Mouse (Mus musculus): ENCODE results near the gene Rrp36. TPM values are rescaled to one million over a fixed set of nuclear protein-coding genes. Genes with fewer than 3 reads are reported as not detected.
A peak's percentile ranks its signal among the peaks of the same experiment; 100 is the strongest.

The Rrp36 gene
- polyA plus RNA-seq, 1 experiment from 2014 or later, result 36.5 TPM

DNA sequence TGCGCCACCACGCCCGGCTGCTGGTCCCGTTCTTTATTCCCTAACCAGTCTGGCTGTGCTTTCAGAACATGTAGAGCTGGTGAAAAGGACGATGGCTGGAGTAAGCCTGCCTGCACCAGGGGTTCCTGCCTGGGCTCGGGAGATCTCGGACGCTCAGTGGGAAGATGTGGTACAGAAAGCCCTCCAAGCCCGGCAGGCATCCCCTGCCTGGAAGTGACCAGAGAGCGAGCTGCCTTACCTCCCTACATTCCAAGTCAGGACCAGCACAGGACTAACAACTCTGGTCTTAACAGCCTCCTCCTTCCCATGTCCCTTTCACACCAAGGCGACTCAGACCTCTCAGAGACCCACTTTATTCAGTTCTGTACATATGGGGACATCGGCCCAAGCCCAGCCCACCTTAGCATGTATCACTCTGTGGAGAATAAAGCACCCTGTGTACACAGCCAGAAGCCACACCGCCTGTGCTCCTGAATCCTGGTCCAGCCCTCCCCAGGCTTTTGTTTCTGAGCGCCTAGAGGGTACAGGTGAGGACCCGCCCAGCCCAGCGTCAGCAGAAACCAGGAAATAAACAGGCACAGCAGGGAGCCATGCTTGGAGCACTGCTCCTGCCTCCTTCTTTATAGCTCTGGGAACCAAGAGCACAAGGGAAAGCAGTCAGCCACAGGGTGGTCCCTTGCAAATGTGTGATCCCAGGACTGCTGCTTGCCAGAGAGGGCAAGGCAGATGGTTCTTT is 8.7 kb upstream of the Rrp36 start:
- no peak for ATAC-seq (ENCODE audit: insufficient number of reproducible peaks, low FRiP score)
- 87% methylated on average over 16 of the region's 16 CpGs for WGBS

DNA sequence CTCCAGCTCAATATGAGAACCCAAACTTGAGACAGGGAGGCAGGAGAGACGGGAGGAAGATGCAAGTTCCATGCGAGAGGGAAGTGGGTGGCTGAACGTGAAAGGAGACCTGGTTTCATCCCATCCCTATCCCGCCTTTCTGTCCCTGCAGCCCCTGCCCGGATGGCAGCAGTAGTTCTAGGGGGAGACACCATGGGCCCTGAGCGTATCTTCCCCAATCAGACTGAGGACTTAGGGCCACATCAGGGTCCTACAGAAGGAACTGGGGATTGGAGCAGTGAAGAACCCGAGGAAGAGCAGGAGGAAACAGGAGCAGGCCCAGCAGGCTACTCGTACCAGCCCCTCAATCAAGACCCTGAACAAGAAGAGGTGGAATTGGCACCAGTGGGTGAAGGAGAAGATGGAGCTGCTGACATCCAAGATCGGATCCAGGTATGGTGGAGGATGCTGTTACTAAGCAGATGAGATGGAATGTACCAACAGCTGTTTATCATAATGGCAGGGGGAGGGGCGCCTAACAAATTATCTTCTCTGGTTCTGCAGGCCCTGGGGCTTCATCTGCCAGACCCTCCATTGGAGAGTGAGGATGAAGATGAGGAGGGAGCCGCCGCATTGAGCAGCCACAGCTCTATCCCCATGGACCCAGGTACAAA is 7.4 kb upstream of the Rrp36 start:
- H3K36me3 ChIP-seq, result peaks cover 60% of the 10 kb centered on the region
- H3K9ac ChIP-seq, result peak overlapping the region; percentile 79
- peaks cover 38% of the 10 kb centered on the region for H3K4me1 ChIP-seq (replicated peaks)
- WGBS, result 24% methylated on average over 12 of the region's 12 CpGs
- no peak for ATAC-seq (ENCODE audit: insufficient number of reproducible peaks, low FRiP score)
- peak overlapping the region; percentile 92 for H3K4me2 ChIP-seq
- peak overlapping the region; percentile 81 for H3K4me3 ChIP-seq
- H3K27ac ChIP-seq (ENCODE audit: poor library complexity, severe bottlenecking), result no peak overlapping the region
- H3K9me3 ChIP-seq (replicated peaks), result no peaks in the 10 kb centered on the region
- H3K27me3 ChIP-seq (replicated peaks), result no peaks in the 10 kb centered on the region

More for the DNA sequence above, 8.7 kb upstream of the Rrp36 start:
- Histone ChIP-seq H3K4me3 (no peak overlapping the region), H3K36me3 (peaks cover 60% of the 10 kb centered on the region), H3K27ac (ENCODE audit: poor library complexity, severe bottlenecking) (no peak overlapping the region), H3K9me3 (replicated peaks) (no peaks in the 10 kb centered on the region), H3K27me3 (replicated peaks) (no peaks in the 10 kb centered on the region), H3K9ac (no peak overlapping the region), H3K4me2 (no peak overlapping the region), H3K4me1 (replicated peaks) (peaks cover 35% of the 10 kb centered on the region)

DNA sequence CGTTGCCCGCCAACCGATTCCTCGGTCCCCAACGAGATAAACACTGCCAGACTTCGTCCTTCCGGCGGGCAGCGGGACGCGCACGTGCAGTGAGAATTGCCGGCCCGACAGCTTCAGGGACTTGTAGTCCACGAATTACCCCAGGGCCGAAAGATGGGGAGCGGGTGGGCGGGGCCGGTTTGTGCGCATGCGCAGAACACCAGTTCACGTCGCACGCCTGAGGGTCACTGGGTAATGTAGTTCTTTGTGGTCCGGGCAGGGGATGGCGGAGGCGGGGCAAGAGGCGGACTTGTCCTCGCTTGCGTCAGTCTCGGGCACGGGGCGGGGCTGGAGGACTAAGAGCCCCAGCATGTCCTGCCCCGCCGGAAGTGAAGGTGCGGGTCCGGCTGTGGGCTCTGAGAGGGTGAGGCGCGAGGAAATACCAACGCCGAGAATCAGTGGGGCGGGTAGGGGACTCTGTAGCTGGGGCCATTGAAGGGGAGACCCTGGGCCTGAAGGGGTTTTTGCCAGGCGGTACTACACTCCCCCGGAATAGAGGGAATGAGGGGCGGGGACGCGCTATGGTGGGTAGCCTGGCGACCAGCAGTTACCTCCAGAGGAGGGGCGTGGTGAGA is 6.7 kb upstream of the Rrp36 start, which contains the start of gene Klhdc3:
Gene Klhdc3 (minus strand): TSS at position 155 of the 614 bp plus-strand sequence.
- Histone ChIP-seq H3K36me3 (peaks cover 60% of the 10 kb centered on the region), H3K4me3 (peak within 1 kb of the TSS; percentile 81), H3K9ac (peak within 1 kb of the TSS; percentile 84), H3K4me2 (peak within 1 kb of the TSS; percentile 92), H3K27ac (ENCODE audit: poor library complexity, severe bottlenecking) (peak within 1 kb of the TSS; percentile 94), H3K9me3 (replicated peaks) (no peaks in the 10 kb centered on the region), H3K4me1 (replicated peaks) (peaks cover 38% of the 10 kb centered on the region), H3K27me3 (replicated peaks) (no peaks in the 10 kb centered on the region)
- under 1% methylated on average over 49 of the region's 49 CpGs for WGBS
- peak; percentile 98 for ATAC-seq (ENCODE audit: insufficient number of reproducible peaks, low FRiP score)

DNA sequence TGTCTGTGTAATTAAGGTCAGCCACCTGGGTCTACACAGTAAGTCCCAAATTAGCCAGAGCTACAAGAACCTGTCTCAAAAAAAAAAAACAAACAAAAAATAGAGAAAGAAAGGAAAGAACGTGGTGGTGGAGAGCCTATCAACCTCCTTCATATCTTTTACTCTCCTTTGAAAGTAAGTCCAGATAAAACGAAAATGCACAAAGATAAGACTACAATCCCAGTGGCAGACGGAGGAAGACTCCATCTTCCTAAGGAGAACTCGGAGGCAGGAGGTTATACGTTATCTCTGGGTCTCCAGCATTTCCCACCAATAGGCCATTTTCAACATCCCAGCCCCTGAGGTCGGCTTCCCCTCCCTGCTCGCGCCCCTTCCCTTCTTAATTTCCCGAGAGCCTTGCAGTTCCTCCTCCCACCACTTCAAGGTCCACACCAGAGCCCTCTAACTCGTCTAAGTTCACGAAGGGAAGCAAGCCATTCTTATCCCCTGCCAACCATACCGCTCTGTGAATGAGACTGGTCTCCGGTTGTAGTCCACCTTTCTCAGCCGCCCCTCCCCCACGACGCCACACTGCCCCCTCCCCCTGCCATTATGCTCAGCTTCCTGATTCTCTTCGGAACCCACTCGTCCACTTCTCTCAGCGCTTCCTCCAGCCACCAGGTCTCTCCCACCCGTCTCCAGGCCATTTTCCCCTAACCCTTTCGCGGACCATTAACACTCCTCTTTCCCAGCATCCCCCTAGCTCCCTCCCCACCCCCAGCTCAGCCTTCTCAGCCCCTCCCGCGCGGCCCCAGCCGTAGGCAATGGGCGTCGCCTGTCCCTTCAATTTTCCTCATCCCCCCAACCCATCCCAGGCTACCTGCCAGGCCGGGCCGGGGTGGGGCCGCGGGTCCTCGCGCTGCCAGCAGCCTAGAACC is 5.9 kb upstream of the Rrp36 start:
- Histone ChIP-seq H3K27me3 (replicated peaks) (no peaks in the 10 kb centered on the region), H3K4me3 (peak overlapping the region; percentile 81), H3K9ac (peak overlapping the region; percentile 84), H3K4me1 (replicated peaks) (peaks cover 41% of the 10 kb centered on the region), H3K9me3 (replicated peaks) (no peaks in the 10 kb centered on the region), H3K27ac (ENCODE audit: poor library complexity, severe bottlenecking) (peak overlapping the region; percentile 94), H3K36me3 (peaks cover 60% of the 10 kb centered on the region), H3K4me2 (peak overlapping the region; percentile 81)
- WGBS, result under 1% methylated on average over 34 of the region's 34 CpGs
- ATAC-seq (ENCODE audit: insufficient number of reproducible peaks, low FRiP score), result no peak; the same call in none of the 2 replicates

DNA sequence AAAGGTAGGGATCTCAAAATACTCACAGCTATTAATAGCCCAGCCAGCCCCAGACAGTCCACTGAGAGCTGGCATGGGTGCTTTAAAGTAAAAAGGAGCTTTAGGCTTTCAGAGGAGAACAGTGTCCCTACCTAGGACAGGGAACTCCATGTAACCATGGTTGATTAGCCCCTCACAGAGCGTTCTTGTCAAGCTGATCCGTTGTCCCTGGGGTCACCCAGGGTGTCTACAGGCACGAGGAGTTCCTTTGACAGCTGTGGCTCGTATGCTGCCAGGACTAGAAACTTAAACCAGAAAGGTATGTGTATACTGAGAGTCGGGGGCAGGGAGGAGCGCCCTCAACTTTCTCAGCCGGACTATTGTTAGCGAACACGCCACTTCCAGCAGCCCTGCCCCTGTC is 4.8 kb upstream of the Rrp36 start:
- 24% methylated on average over 9 of the region's 9 CpGs for WGBS
- Histone ChIP-seq H3K4me1 (replicated peaks) (peaks cover 45% of the 10 kb centered on the region), H3K9me3 (replicated peaks) (no peaks in the 10 kb centered on the region), H3K27me3 (replicated peaks) (no peaks in the 10 kb centered on the region), H3K36me3 (peaks cover 55% of the 10 kb centered on the region), H3K9ac (peak overlapping the region; percentile 84), H3K4me2 (peak overlapping the region; percentile 81), H3K27ac (ENCODE audit: poor library complexity, severe bottlenecking) (peak overlapping the region; percentile 94), H3K4me3 (peak overlapping the region; percentile 81)
- ATAC-seq (ENCODE audit: insufficient number of reproducible peaks, low FRiP score), result no peak

DNA sequence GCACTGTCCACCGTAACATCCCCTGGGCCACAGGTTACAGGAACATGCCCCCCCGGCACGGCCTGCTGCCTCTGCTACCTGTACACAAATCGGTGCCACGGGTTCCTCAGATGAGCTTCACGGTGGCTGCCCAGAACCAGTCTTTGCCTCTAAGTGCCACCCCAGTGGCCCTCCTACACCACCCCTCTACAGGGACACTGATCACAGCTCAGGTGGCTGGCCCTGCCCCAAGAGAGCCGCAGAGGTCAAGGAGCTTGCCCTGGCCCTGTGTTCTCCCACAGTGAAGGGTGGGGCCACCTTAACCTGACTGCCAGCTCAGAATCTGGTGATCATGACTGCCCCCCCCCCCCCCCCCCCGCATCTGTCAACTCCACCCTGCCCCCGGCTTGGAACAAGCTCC is 4.3 kb upstream of the Rrp36 start, which contains the start of gene Mea1:
Gene Mea1 (plus strand): TSS at position 378 of the 400 bp plus-strand sequence.
- Histone ChIP-seq H3K4me3 (peak within 1 kb of the TSS; percentile 81), H3K27ac (ENCODE audit: poor library complexity, severe bottlenecking) (peak within 1 kb of the TSS; percentile 94), H3K4me2 (peak within 1 kb of the TSS; percentile 81), H3K4me1 (replicated peaks) (peaks cover 43% of the 10 kb centered on the region), H3K27me3 (replicated peaks) (no peaks in the 10 kb centered on the region), H3K9me3 (replicated peaks) (no peaks in the 10 kb centered on the region), H3K36me3 (peaks cover 50% of the 10 kb centered on the region), H3K9ac (peak within 1 kb of the TSS; percentile 84)
- 69% methylated on average over 9 of the region's 9 CpGs for WGBS
- ATAC-seq (ENCODE audit: insufficient number of reproducible peaks, low FRiP score), result no peak

DNA sequence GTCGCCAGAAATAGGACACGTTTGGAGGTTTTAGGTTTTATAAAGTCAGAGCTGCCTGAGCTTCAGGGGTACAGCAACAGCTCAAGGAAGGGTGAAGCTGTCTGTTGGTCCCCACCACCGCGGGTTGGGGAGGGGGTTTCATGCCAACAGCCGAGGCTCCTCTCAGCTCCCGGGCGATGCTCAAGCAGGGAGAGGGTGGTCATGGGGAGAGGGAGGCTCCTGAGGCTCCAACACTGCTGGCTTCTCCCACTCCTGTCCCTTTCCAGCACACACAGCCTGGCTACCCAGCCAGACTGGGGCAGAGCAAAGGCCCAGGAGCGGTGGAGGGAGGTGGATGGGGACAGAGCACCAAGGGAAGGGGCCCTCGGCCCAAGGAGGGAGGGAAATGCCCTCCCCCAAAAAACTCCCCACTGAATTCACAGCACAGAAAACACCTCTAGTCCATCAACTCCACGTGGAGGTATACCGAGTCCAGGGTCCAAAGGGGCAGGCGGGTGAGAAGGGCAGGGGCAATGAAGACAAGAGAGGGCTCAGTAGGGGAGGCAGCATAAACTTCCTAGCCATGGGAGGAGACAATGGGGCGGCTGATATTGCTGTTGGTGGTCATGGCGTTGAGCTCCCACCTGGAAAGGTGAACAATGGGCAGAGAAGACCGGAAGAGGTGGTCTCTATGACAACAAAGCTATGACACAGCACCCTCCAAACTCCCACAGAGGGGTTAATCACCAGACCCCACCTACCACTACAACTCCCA is 555 bp upstream of the Rrp36 start:
- WGBS, result 23% methylated on average over 15 of the region's 15 CpGs
- Histone ChIP-seq H3K36me3 (peaks cover 56% of the 10 kb centered on the region), H3K27me3 (replicated peaks) (no peaks in the 10 kb centered on the region), H3K9me3 (replicated peaks) (no peaks in the 10 kb centered on the region), H3K9ac (peak overlapping the region; percentile 71), H3K4me1 (replicated peaks) (peaks cover 44% of the 10 kb centered on the region), H3K4me2 (peak overlapping the region; percentile 80), H3K4me3 (peak overlapping the region; percentile 84), H3K27ac (ENCODE audit: poor library complexity, severe bottlenecking) (peak overlapping the region; percentile 80)
- ATAC-seq (ENCODE audit: insufficient number of reproducible peaks, low FRiP score), result peak; percentile 20; the same call in 1 of the 2 replicates

DNA sequence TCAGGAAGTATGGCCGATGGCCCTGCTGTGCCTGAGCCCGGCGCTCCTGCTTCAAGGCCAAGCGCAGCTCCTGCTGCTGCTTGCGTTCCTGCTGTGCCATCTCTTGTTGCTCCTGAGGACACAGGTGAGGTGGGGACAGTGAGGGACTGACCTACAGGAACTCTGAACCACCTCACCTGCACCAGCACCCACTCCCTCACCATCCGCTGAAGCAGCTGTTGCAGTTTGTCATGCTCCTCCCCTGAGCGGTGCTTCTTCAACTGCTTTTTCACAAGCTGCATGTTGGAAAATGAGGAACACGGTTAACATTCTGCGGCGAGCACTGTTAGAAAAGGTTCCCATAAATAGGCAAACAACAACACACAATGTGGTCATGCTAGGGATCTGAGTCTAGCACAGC is 4.2 kb downstream of the Rrp36 start:
- Histone ChIP-seq H3K4me1 (replicated peaks) (peaks cover 18% of the 10 kb centered on the region), H3K9ac (no peak overlapping the region), H3K36me3 (peaks cover 62% of the 10 kb centered on the region), H3K27me3 (replicated peaks) (no peaks in the 10 kb centered on the region), H3K27ac (ENCODE audit: poor library complexity, severe bottlenecking) (no peak overlapping the region), H3K4me2 (no peak overlapping the region), H3K4me3 (no peak overlapping the region), H3K9me3 (replicated peaks) (0 out of 2 replicates have a peak, but pooled peaks cover 5% of the 10 kb centered on the region)
- 92% methylated on average over 10 of the region's 10 CpGs for WGBS
- ATAC-seq (ENCODE audit: insufficient number of reproducible peaks, low FRiP score), result no peak

DNA sequence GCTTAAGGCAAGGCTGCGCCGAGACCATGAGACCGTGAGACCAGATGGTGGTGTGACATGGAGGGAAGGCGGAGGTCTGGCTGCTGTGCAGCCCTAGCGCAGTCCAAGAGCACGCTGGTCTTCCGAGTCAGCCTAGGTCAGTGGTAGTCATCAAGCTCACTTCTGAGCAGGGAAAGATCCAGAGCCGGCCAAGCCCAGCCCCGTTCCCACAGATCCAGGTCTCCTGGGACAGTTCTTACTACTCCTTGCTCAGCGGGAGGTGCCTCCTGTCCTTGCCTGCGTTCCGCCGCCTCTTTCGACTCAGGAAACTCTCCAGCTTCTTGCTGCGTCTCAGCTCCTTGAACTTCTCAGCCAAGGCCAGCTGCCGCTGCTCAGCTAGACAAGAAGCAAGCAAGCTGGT is 6.4 kb downstream of the Rrp36 start:
- peaks cover 79% of the 10 kb centered on the region for H3K36me3 ChIP-seq
- ATAC-seq (ENCODE audit: insufficient number of reproducible peaks, low FRiP score), result no peak
- H3K9me3 ChIP-seq (replicated peaks), result 0 out of 2 replicates have a peak, but pooled peaks cover 5% of the 10 kb centered on the region
- no peak overlapping the region for H3K4me3 ChIP-seq
- no peak overlapping the region for H3K9ac ChIP-seq
- 88% methylated on average over 16 of the region's 16 CpGs for WGBS
- no peak overlapping the region for H3K27ac ChIP-seq (ENCODE audit: poor library complexity, severe bottlenecking)
- peaks cover 2% of the 10 kb centered on the region; the same call in 1 of the 2 replicates for H3K4me1 ChIP-seq (replicated peaks)
- H3K27me3 ChIP-seq (replicated peaks), result no peaks in the 10 kb centered on the region
- no peak overlapping the region for H3K4me2 ChIP-seq

DNA sequence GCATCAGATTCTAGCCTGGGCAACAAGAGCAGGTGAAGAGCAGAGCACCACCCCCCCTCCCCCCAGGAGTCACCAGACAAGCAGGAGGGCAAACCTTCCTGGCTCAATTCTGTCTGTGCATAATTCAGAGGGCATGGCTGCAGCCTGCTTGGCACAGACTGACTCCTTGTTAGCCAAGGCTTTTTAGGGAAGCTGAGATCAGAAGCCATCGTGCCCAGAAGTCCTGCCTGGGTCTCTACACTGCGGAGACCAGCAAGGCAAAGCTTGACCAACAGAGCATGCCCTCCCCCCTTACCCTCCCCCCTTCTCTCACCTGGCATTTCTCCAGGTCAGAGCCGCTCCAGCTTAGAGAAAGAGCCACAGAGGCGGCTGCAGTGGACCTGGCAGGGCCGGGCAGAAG is 11.4 kb downstream of the Rrp36 start:
- Histone ChIP-seq H3K27ac (ENCODE audit: poor library complexity, severe bottlenecking) (no peak overlapping the region), H3K27me3 (replicated peaks) (no peaks in the 10 kb centered on the region), H3K4me1 (replicated peaks) (no peaks in the 10 kb centered on the region), H3K4me3 (no peak overlapping the region), H3K4me2 (no peak overlapping the region), H3K36me3 (peaks cover 96% of the 10 kb centered on the region), H3K9me3 (replicated peaks) (no peaks in the 10 kb centered on the region), H3K9ac (no peak overlapping the region)
- ATAC-seq (ENCODE audit: insufficient number of reproducible peaks, low FRiP score), result no peak
- 90% methylated on average over 5 of the region's 5 CpGs for WGBS

Measured in heart, embryonic 12.5 days (tissue).